Mouse (Mus musculus): ENCODE data around the gene Acp6.

- TF ChIP-seq POLR2A (IDR thresholded peaks at IDR 0.05; ENCODE audit: low read depth, low read length) (no peak), CTCF (IDR thresholded peaks at IDR 0.05; ENCODE audit: extremely low read depth, insufficient read length, insufficient replicate concordance, low read depth, low read length) (no peak)
These were observed 41.1 kb upstream of the Acp6 start for GRCm38 (mm10) chr3:97117511-97117910.
